Mouse (Mus musculus): ENCODE data around the gene Rbm38.

GRCm38 (mm10) chr2:173039041-173039440 lies 18.7 kb downstream of the Rbm38 start:
- TF ChIP-seq CTCF (conservative IDR thresholded peaks at IDR 0.05; ENCODE audit: insufficient read depth, insufficient read length, low read depth, low read length), result no peak
- TF ChIP-seq POLR2A (IDR thresholded peaks at IDR 0.05; ENCODE audit: low read depth, low read length), result no peak

All from kidney, adult 2 months (tissue).